Mouse (Mus musculus) forebrain, embryonic 14.5 days (tissue): ENCODE measurements at regions not wholly inside any gene's neighbourhood (a gene's known extent, or its start where the extent isn't known, plus 50 kb on each side); places are given as distances from the start of the nearest gene placed in this dataset.
A peak's percentile ranks its signal among the peaks of the same experiment; 100 is the strongest.

Experiments used
- ATAC-seq: fragments of 200-750 bp; cut with Nextera tagmentation; 2 replicates; pipeline ENCODE4 v1.8.0; 2017; ENCODE audit warnings: mild to moderate bottlenecking, moderate library complexity
- DNase-seq: peaks from one replicate; pipeline ENCODE4 v3.0.0-alpha.2; 2015; ENCODE audit warnings: low spot score
- H3K27ac ChIP-seq: fragments of 300-500 bp; sonication (generic); 2 replicates; pipeline ENCODE4 v1.5.1; 2014; ENCODE audit warnings: low read depth, mild to moderate bottlenecking, control low read depth, low read length, moderate library complexity
- H3K27me3 ChIP-seq: fragments of 300-500 bp; sonication (generic); replicated peaks from 2 replicates; pipeline ENCODE4 v1.6.1; 2014; ENCODE audit warnings: low read length, control low read depth, mixed read lengths; ENCODE audit not compliant: control insufficient read depth, insufficient read depth
- H3K36me3 ChIP-seq: fragments of 300-500 bp; sonication (generic); 2 replicates; pipeline ENCODE4 v1.6.1; 2014; ENCODE audit warnings: low read length, control low read depth; ENCODE audit not compliant: control insufficient read depth, insufficient read depth
- H3K4me1 ChIP-seq: fragments of 300-500 bp; sonication (generic); 2 replicates; pipeline ENCODE4 v1.6.1; 2014; ENCODE audit warnings: antibody characterized with exemption, low read length, control low read depth; ENCODE audit not compliant: control insufficient read depth, insufficient read depth
- H3K4me2 ChIP-seq: fragments of 300-500 bp; sonication (generic); 2 replicates; pipeline ENCODE4 v1.6.1; 2014; ENCODE audit warnings: mild to moderate bottlenecking, control low read depth, low read length
- H3K4me3 ChIP-seq: fragments of 300-500 bp; sonication (generic); 2 replicates; pipeline ENCODE4 v1.5.1; 2014; ENCODE audit warnings: low read depth, low read length, control low read depth
- H3K9ac ChIP-seq: fragments of 300-500 bp; sonication (generic); 2 replicates; pipeline ENCODE4 v1.6.1; 2014; ENCODE audit warnings: mild to moderate bottlenecking, low read length, control low read depth, moderate library complexity
- H3K9me3 ChIP-seq: fragments of 300-500 bp; sonication (generic); replicated peaks from 2 replicates; pipeline ENCODE4 v1.6.1; 2016; ENCODE audit warnings: low read length, control low read depth, mixed read lengths; ENCODE audit not compliant: control insufficient read depth
- WGBS: fragments of 180-500 bp; shearing (Covaris S2); extraction: QIAGEN DNeasy Blood & Tissue Kit; methylation state at CpG from one replicate; pipeline ENCODE4 v1.1.7; 2014; 5-methylcytosine and 5-hydroxymethylcytosine counted together

GRCm38 (mm10) chr8:127704406-127704805, 640.7 kb downstream of the Pard3 start:
- Histone ChIP-seq H3K4me3 (no peak overlapping the region), H3K9me3 (no peaks in the 10 kb centered on the region), H3K27me3 (no peaks in the 10 kb centered on the region), H3K36me3 (no peaks in the 10 kb centered on the region), H3K4me1 (peaks cover 11% of the 10 kb centered on the region), H3K27ac (no peak overlapping the region), H3K9ac (no peak overlapping the region), H3K4me2 (no peak overlapping the region)
- WGBS = 87% methylated on average over 4 of the region's 4 CpGs
- ATAC-seq = no peak
- no peak for DNase-seq

- Histone ChIP-seq H3K4me2 (no peak overlapping the region), H3K4me1 (peaks cover 11% of the 10 kb centered on the region), H3K27me3 (no peaks in the 10 kb centered on the region), H3K27ac (peak overlapping the region; percentile 78), H3K4me3 (no peak overlapping the region), H3K9me3 (no peaks in the 10 kb centered on the region), H3K9ac (no peak overlapping the region), H3K36me3 (no peaks in the 10 kb centered on the region)
- DNase-seq = peak; percentile 92
- 38% methylated on average over 16 of the region's 16 CpGs for WGBS
- ATAC-seq = peak; percentile 94
Measured at GRCm38 (mm10) chr8:127706051-127706835, 642.5 kb downstream of the Pard3 start.

GRCm38 (mm10) chr8:127709439-127709838, 645.7 kb downstream of the Pard3 start:
- WGBS = 90% methylated on average over 5 of the region's 5 CpGs

GRCm38 (mm10) chr8:127715097-127715496, 643.3 kb upstream of the Nrp1 start:
- WGBS = 93% methylated on average over 1 of the region's 1 CpGs
- Histone ChIP-seq H3K27ac (no peak overlapping the region), H3K4me1 (peaks cover 2% of the 10 kb centered on the region; the same call in 1 of the 2 replicates), H3K9me3 (no peaks in the 10 kb centered on the region), H3K27me3 (no peaks in the 10 kb centered on the region), H3K4me3 (no peak overlapping the region), H3K4me2 (no peak overlapping the region), H3K9ac (no peak overlapping the region), H3K36me3 (no peaks in the 10 kb centered on the region)
- DNase-seq (no peak), ATAC-seq (no peak)

More at GRCm38 (mm10) chr8:127709439-127709838, 645.7 kb downstream of the Pard3 start:
- Histone ChIP-seq H3K4me2 (no peak overlapping the region), H3K4me3 (no peak overlapping the region), H3K9ac (no peak overlapping the region), H3K27ac (no peak overlapping the region), H3K9me3 (no peaks in the 10 kb centered on the region), H3K4me1 (peaks cover 11% of the 10 kb centered on the region), H3K27me3 (no peaks in the 10 kb centered on the region), H3K36me3 (no peaks in the 10 kb centered on the region)
- no peak for DNase-seq
- ATAC-seq = no peak

- no peak for ATAC-seq
- Histone ChIP-seq H3K9me3 (no peaks in the 10 kb centered on the region), H3K4me3 (no peak overlapping the region), H3K4me2 (no peak overlapping the region), H3K27ac (no peak overlapping the region), H3K9ac (no peak overlapping the region), H3K27me3 (no peaks in the 10 kb centered on the region), H3K4me1 (peaks cover 8% of the 10 kb centered on the region), H3K36me3 (no peaks in the 10 kb centered on the region)
- DNase-seq = no peak
Measured at GRCm38 (mm10) chr8:127717969-127718368, 640.4 kb upstream of the Nrp1 start.

GRCm38 (mm10) chr8:127719881-127720280, 638.5 kb upstream of the Nrp1 start:
- Histone ChIP-seq H3K9me3 (no peaks in the 10 kb centered on the region), H3K9ac (no peak overlapping the region), H3K36me3 (no peaks in the 10 kb centered on the region), H3K27ac (no peak overlapping the region), H3K27me3 (no peaks in the 10 kb centered on the region), H3K4me3 (no peak overlapping the region), H3K4me2 (no peak overlapping the region), H3K4me1 (peaks cover 8% of the 10 kb centered on the region)
- ATAC-seq (no peak), DNase-seq (no peak)
- 38% methylated on average over 6 of the region's 6 CpGs for WGBS

GRCm38 (mm10) chr8:127720593-127721290, 637.7 kb upstream of the Nrp1 start:
- Histone ChIP-seq H3K27ac (no peak overlapping the region), H3K4me2 (peak overlapping the region; percentile 12; the same call in 1 of the 2 replicates)

GRCm38 (mm10) chr8:127721624-127722023, 636.8 kb upstream of the Nrp1 start:
- Histone ChIP-seq H3K4me2 (no peak overlapping the region), H3K9me3 (no peaks in the 10 kb centered on the region), H3K4me1 (peaks cover 8% of the 10 kb centered on the region), H3K27me3 (no peaks in the 10 kb centered on the region), H3K36me3 (no peaks in the 10 kb centered on the region), H3K27ac (no peak overlapping the region), H3K9ac (no peak overlapping the region), H3K4me3 (no peak overlapping the region)
- no peak for DNase-seq
- WGBS = 32% methylated on average over 1 of the region's 1 CpGs
- ATAC-seq = no peak

More at GRCm38 (mm10) chr8:127720593-127721290, 637.7 kb upstream of the Nrp1 start:
- H3K9ac ChIP-seq = no peak overlapping the region
- H3K4me1 ChIP-seq = peaks cover 8% of the 10 kb centered on the region
- WGBS = 12% methylated on average over 6 of the region's 6 CpGs
- ATAC-seq (no peak), DNase-seq (peak; percentile 48)
- H3K27me3 ChIP-seq = no peaks in the 10 kb centered on the region
- no peaks in the 10 kb centered on the region for H3K9me3 ChIP-seq
- no peak overlapping the region for H3K4me3 ChIP-seq
- no peaks in the 10 kb centered on the region for H3K36me3 ChIP-seq

- 95% methylated on average over 3 of the region's 3 CpGs for WGBS
- no peak for DNase-seq
Measured at GRCm38 (mm10) chr8:127734059-127734458, 624.3 kb upstream of the Nrp1 start.

More at GRCm38 (mm10) chr8:127734059-127734458, 624.3 kb upstream of the Nrp1 start:
- no peak overlapping the region for H3K27ac ChIP-seq
- H3K36me3 ChIP-seq = no peaks in the 10 kb centered on the region
- no peak overlapping the region for H3K9ac ChIP-seq
- H3K9me3 ChIP-seq = no peaks in the 10 kb centered on the region
- H3K4me2 ChIP-seq = no peak overlapping the region
- no peaks in the 10 kb centered on the region for H3K4me1 ChIP-seq
- ATAC-seq = no peak
- no peaks in the 10 kb centered on the region for H3K27me3 ChIP-seq
- H3K4me3 ChIP-seq = no peak overlapping the region
